Mouse (Mus musculus) ES-Bruce4 (cell line): ENCODE measurements around the gene Stab2.

Experiments used
- CTCF ChIP-seq: IDR thresholded peaks from one replicate; pipeline ENCODE4 v1.8.1; 2011; ENCODE audit warnings: low read depth, low read length
- POLR2A ChIP-seq: IDR thresholded peaks from one replicate; pipeline ENCODE4 v1.8.1; 2011; ENCODE audit warnings: low read length; ENCODE audit not compliant: insufficient read depth

DNA sequence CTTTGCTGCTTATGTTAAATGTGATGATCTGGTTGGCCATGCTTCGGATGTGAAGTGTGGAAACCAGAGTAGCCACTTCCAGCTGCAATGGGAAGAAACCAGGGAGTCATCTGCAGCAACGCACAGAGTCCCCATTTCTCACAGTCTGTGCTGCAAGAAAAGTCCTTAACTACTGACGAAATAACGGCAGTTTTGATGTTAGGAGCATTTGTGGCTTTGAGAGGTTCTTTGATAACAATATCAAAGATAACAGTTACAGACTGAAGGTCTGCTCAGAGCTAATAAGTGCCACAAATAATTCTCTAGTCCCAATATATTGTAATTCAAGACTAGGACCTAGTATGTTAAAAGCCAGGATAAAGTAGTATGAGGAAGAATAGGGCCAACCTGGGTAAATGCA is 57.9 kb downstream of the Stab2 start:
- TF ChIP-seq POLR2A: no peak
- no peak for TF ChIP-seq CTCF
